Mouse (Mus musculus): ENCODE data around the gene Fbxo2. TPM values are rescaled to one million over a fixed set of nuclear protein-coding genes. Genes with fewer than 3 reads are reported as not detected.

Fbxo2 gene
- total and polyA plus RNA-seq, 2 experiments from 2014 or later, result 39.8 to 45.6 TPM

DNA sequence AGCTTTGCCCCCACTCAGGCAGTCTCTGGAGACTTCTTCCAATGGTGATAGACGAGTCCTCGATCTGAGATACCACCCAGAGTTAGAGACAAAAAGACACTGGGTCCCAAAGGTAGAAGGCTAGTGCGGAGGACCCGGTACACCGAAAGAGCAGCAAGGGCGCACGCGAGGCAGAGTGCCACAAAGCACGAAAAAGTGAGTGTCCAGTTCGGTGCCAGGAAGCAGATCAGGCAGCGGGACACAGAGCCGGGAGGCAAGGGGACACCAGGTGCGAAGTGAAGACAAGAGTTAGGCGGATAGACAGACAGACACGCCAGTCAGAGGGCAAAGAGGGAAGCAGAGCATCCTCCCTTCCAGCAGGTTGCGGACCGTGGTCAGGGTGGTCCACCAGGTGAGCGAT lies 30.3 kb upstream of the Fbxo2 start, which contains the start of gene Mad2l2:
TSS of gene Mad2l2 (plus strand) at position 252 of the 400 bp plus-strand sequence.
- no peaks in the 10 kb centered on the region for H3K9me3 ChIP-seq (ENCODE audit: low read length)

GRCm38 (mm10) chr4:148130561-148131413 lies 29.6 kb upstream of the Fbxo2 start, which contains the start of gene Draxin:
Gene Draxin (minus strand): TSS chr4:148130698.
- H3K27ac ChIP-seq, result peak within 1 kb of the TSS; percentile 94
- H3K9me3 ChIP-seq (ENCODE audit: low read length), result no peaks in the 10 kb centered on the region
- 2% methylated on average over 75 of the region's 87 CpGs for WGBS
- DNase-seq (ENCODE audit: low spot score) (peak; percentile 83), ATAC-seq (peak; percentile 78)
- peak within 1 kb of the TSS; percentile 87 for H3K9ac ChIP-seq (replicated peaks; ENCODE audit: low read length)
- peak within 1 kb of the TSS; percentile 78 for H3K4me3 ChIP-seq (ENCODE audit: low read length)
- no peaks in the 10 kb centered on the region for H3K36me3 ChIP-seq (ENCODE audit: insufficient read depth, low read length)
- no peaks in the 10 kb centered on the region for H3K27me3 ChIP-seq (ENCODE audit: insufficient read depth, low read length)
- no peak for TF ChIP-seq CTCF (IDR thresholded peaks at IDR 0.05; ENCODE audit: low read depth)
- H3K4me1 ChIP-seq (ENCODE audit: insufficient read depth, low read length), result peaks cover 17% of the 10 kb centered on the region; the same call in 1 of the 2 replicates
- H3K4me2 ChIP-seq (ENCODE audit: low read depth, low read length), result peak within 1 kb of the TSS; percentile 93

More for the DNA sequence above, 30.3 kb upstream of the Fbxo2 start, which contains the start of gene Mad2l2:
- DNase-seq (ENCODE audit: low spot score), result peak; percentile 54
- H3K4me1 ChIP-seq (ENCODE audit: insufficient read depth, low read length), result peaks cover 17% of the 10 kb centered on the region; the same call in 1 of the 2 replicates
- H3K9ac ChIP-seq (replicated peaks; ENCODE audit: low read length), result peak within 1 kb of the TSS; percentile 87
- no peak for TF ChIP-seq CTCF (IDR thresholded peaks at IDR 0.05; ENCODE audit: low read depth)
- H3K4me2 ChIP-seq (ENCODE audit: low read depth, low read length), result peak within 1 kb of the TSS; percentile 93
- no peaks in the 10 kb centered on the region for H3K27me3 ChIP-seq (ENCODE audit: insufficient read depth, low read length)
- H3K27ac ChIP-seq, result peak within 1 kb of the TSS; percentile 94
- peak within 1 kb of the TSS; percentile 78 for H3K4me3 ChIP-seq (ENCODE audit: low read length)
- no peaks in the 10 kb centered on the region for H3K36me3 ChIP-seq (ENCODE audit: insufficient read depth, low read length)
- WGBS, result 1% methylated on average over 18 of the region's 18 CpGs
- ATAC-seq, result peak; percentile 6

DNA sequence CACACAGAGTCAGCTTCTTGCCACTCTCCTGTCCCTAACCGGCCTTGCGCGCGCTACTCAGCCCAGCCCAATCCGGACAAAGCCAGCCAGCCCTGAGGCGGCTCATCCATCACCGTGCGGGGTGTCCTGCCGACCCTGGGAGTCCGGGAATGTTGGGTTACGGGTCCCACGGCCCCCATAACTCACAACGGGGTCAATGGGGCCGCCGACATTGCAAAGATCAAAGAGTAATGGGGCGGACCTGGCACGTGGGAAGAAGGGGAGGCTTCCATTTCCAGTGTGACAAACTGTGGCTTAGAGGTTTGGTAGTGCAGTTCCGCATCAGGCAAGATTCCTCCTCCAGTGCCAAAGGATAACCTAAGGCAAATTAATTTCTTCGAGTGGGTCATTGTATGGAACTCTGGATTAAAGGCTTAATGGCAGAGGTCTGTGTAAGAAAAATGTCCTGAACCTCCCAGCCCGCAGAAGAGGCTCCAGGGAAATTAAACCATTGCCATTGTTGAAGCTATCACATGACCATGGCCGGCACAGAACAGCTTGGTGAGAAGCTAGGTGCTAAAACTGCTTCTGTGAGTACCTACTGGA lies 28.8 kb upstream of the Fbxo2 start:
- no peaks in the 10 kb centered on the region for H3K9me3 ChIP-seq (ENCODE audit: low read length)
- DNase-seq (ENCODE audit: low spot score), result peak; percentile 45
- peaks cover 12% of the 10 kb centered on the region; the same call in 1 of the 2 replicates for H3K4me1 ChIP-seq (ENCODE audit: insufficient read depth, low read length)
- peak overlapping the region; percentile 87 for H3K9ac ChIP-seq (replicated peaks; ENCODE audit: low read length)
- H3K4me3 ChIP-seq (ENCODE audit: low read length), result peak overlapping the region; percentile 78
- no peaks in the 10 kb centered on the region for H3K27me3 ChIP-seq (ENCODE audit: insufficient read depth, low read length)
- H3K36me3 ChIP-seq (ENCODE audit: insufficient read depth, low read length), result no peaks in the 10 kb centered on the region
- peak overlapping the region; percentile 94 for H3K27ac ChIP-seq
- whole genome bisulfite sequencing, result under 1% methylated on average over 21 of the region's 21 CpGs
- peak overlapping the region; percentile 93 for H3K4me2 ChIP-seq (ENCODE audit: low read depth, low read length)
- ATAC-seq, result peak; percentile 52
- no peak for TF ChIP-seq CTCF (IDR thresholded peaks at IDR 0.05; ENCODE audit: low read depth)

DNA sequence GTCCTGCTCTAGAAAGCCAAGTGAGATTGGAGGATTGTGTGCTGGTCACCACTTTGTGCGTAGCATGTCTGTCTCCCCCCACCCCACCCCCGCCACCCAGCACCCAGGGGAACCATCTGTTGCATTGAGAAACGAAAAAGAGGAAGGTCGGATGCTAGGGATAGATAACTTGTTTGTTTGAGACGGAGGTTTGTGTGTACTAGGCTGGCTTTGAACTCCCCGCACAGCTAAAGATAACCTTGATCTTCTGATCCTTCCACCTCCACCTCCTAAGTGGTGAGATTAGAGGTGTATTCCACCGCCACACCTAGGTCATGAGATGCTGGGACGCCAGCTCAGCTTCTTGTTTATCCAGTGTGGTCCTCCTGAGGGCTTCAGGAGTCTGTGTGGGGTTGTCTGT lies 25.4 kb upstream of the Fbxo2 start:
- Histone ChIP-seq H3K9ac (replicated peaks; ENCODE audit: low read length) (no peak overlapping the region), H3K4me3 (ENCODE audit: low read length) (no peak overlapping the region), H3K9me3 (ENCODE audit: low read length) (no peaks in the 10 kb centered on the region), H3K4me1 (ENCODE audit: insufficient read depth, low read length) (peaks cover 7% of the 10 kb centered on the region; the same call in 1 of the 2 replicates), H3K36me3 (ENCODE audit: insufficient read depth, low read length) (no peaks in the 10 kb centered on the region), H3K4me2 (ENCODE audit: low read depth, low read length) (no peak overlapping the region), H3K27ac (no peak overlapping the region), H3K27me3 (ENCODE audit: insufficient read depth, low read length) (no peaks in the 10 kb centered on the region)
- 86% methylated on average over 8 of the region's 8 CpGs for WGBS
- TF ChIP-seq CTCF (IDR thresholded peaks at IDR 0.05; ENCODE audit: low read depth), result no peak
- ATAC-seq (no peak), DNase-seq (ENCODE audit: low spot score) (no peak)

DNA sequence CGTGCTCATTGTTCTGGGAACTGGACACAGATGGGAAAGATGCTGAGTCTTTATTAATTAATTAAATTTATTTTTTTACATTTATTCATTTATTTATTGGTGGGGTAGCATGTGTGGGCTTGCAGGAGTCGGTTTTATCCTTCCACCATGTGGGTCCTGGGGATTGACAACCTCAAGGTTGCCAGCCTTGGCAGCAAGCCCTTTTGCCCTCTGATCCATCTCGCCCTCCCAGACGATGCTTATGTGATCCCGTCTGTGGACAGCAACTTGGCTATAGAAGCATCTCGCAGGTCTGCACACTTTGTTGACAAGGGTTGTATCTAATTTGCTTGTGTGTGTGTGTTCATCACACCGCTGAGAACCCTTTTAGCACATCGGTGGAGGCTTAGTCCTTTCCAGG lies 22.9 kb upstream of the Fbxo2 start:
- Histone ChIP-seq H3K9ac (replicated peaks; ENCODE audit: low read length) (no peak overlapping the region), H3K27ac (no peak overlapping the region), H3K36me3 (ENCODE audit: insufficient read depth, low read length) (no peaks in the 10 kb centered on the region), H3K9me3 (ENCODE audit: low read length) (no peaks in the 10 kb centered on the region), H3K4me1 (ENCODE audit: insufficient read depth, low read length) (no peaks in the 10 kb centered on the region), H3K4me2 (ENCODE audit: low read depth, low read length) (no peak overlapping the region), H3K4me3 (ENCODE audit: low read length) (no peak overlapping the region), H3K27me3 (ENCODE audit: insufficient read depth, low read length) (no peaks in the 10 kb centered on the region)
- DNase-seq (ENCODE audit: low spot score), result no peak
- WGBS, result 45% methylated on average over 8 of the region's 8 CpGs
- ATAC-seq, result no peak
- no peak for TF ChIP-seq CTCF (IDR thresholded peaks at IDR 0.05; ENCODE audit: low read depth)

GRCm38 (mm10) chr4:148139767-148140097 lies 20.7 kb upstream of the Fbxo2 start:
- DNase-seq (ENCODE audit: low spot score) (no peak), ATAC-seq (peak; percentile 13)
- under 1% methylated on average over 12 of the region's 12 CpGs for WGBS
- Histone ChIP-seq H3K4me3 (ENCODE audit: low read length) (peak overlapping the region; percentile 59), H3K36me3 (ENCODE audit: insufficient read depth, low read length) (peaks cover 7% of the 10 kb centered on the region; the same call in 1 of the 2 replicates), H3K4me2 (ENCODE audit: low read depth, low read length) (peak overlapping the region; percentile 85), H3K9me3 (ENCODE audit: low read length) (no peaks in the 10 kb centered on the region), H3K27ac (peak overlapping the region; percentile 87), H3K27me3 (ENCODE audit: insufficient read depth, low read length) (no peaks in the 10 kb centered on the region), H3K9ac (replicated peaks; ENCODE audit: low read length) (peak overlapping the region; percentile 61), H3K4me1 (ENCODE audit: insufficient read depth, low read length) (no peaks in the 10 kb centered on the region)
- no peak for TF ChIP-seq CTCF (IDR thresholded peaks at IDR 0.05; ENCODE audit: low read depth)
